Mouse (Mus musculus): ENCODE results near the gene Son. TPM values are rescaled to one million over a fixed set of nuclear protein-coding genes. Genes with fewer than 3 reads are reported as not detected.
"Not testable (repeated sequence)": the region's sequence is repeated elsewhere in the genome, so short reads cannot be mapped to it uniquely, and the experiment has no call there.

The Son gene
- total RNA-seq, 2 experiments from 2014 or later: 252 to 257 TPM

DNA sequence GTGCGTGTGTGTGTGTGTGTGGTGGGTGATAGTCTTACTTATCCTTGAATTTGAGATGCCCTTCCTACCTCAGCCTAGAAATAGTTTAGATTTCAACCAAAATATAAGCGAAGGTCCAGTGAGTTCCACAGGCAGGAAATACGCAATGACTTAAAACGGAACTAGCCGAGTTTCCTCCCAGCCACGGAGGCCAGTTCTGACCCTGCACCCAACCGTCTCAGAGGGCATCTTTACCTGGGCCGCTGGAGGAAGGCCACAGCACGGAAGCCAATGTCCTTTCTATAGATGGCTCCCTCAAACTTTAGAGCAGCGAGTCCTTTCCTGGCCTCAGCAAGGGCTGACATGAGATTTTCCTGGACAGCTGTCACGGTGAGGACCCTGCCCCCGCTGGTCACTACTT lies 13.7 kb upstream of the Son start:
- intact Hi-C loops (cut with DNase I): no loop called here

DNA sequence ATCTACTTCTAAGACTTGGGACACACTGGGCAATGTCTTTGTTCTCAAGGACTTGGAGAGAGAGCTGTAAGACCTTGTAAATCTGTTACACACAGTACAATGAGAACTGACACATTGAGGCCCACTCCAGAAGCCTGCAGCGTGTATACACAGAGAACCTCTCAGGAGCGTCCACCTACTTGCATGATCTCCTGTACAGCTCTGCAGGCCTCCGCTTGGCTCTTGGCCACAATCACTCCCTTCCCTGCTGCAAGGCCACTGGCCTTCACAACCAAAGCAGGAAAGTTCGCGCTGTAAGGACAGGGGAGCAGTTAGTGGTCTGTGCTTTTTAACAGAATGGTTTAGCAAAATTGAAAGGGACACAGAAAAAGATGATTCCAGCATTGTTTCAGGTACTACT lies 8.1 kb upstream of the Son start:
- DNase-seq: no peak
- intact Hi-C loops (cut with DNase I): no loop called here

More for the DNA sequence above, 13.7 kb upstream of the Son start:
- no peak for DNase-seq

DNA sequence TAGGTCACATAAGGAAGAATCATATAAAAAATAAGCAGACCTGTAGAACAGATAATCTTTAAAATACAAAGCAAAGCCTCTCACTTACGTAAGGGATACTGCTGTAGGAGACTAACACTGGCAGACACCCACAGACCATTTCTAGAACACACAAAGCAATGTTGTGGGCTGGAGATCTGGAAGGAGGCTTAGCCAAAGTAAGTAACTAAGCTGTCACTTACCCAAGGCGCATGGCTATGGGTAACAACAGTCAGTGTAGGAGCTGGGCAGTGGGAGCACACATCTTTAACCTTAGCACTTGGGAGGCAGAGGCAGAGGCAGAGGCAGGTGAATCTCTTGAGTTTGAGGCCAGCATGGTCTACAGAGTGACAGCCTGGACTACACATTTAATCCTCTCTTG lies 7.7 kb upstream of the Son start:
- no peak for DNase-seq
- intact Hi-C loops (cut with DNase I): no loop called here

DNA sequence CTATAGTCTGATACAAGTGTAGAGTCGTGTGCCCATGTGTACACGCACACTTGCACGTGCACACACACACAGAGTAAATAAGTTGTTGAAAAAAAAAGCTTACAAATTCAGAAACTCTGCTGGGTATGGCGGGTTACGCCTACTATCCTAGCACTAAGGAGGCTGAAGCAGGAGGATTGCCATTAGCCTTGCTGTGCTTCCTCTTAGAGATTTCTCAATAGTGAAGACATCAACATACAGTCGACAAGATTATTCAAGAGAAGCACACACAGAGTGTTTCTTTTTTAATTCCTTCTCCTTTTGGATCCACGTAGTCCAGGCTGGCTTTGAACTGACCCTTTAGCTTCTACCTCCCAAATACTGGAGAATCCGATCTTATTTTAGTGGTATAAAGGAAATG lies 7.1 kb upstream of the Son start:
- DNase-seq: no peak
- intact Hi-C loops (cut with DNase I): no loop called here

DNA sequence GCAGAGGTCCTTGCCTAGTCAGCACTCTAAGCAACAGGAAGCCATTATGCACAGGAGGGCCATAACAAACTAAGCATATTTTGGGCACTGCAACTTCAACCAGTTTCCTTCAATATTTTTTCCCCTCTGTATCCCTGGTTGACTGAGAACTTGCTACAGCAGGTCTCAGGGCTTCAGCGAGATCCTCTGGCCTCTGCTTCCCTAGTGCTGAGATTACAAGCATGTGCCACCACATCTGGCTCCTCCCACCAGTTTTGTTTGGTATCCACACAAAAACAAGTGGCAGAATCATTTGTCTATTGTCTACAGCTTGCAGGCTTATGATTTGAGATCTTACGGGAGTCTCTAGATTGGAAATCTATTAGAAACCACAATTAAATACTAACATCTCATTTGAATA lies 2.4 kb upstream of the Son start:
- DNase-seq: no peak
- intact Hi-C loops (cut with DNase I): no loop called here

DNA sequence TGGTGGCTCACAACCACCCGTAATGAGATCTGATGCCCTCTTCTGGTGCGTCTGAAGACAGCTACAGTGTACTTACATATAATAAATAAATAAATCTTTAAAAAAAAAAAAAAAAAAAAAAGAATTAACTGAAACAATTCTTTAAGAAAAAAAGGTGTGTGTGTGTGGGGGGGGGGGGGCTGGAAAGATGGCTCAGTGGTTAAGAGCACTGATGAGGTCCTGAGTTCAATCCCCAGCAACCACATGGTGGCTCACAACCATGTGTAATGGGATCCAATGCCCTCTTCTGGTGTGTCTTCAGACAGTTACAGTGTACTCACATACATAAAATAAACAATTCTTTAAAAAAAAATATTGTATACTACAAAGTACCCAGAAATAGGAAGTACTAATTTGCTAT lies 1.9 kb upstream of the Son start:
- intact Hi-C loops (cut with DNase I); DNase-seq: not testable (repeated sequence)

DNA sequence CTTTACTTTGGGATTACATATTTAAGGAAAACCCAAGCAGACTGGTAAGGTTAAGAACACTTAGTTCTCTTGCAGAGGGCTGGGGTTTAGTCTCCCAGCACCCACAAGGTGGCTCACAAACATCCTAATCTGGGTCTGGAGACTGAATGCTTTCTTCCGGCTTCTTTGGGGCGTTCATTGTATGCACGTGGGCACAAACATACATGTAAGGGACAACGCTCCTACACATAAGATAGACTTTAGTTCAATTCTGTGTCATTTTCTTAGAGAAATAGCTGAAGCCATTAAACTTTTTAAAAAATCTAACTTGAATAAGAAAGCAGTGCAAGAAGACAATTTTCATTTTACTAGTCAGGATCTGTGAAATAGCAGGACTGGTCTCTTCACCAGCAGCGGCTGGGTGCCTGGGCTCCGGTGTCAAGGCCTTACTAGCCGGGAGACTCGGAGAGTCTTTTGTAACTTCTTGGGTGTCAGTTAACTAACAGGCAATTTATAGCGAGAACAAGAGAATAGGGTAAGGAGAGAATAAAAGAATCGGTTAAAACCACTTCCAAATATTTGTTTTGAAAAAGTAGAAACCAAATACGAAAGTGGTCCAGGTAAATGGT lies 1.2 kb upstream of the Son start:
- DNase-seq: no peak
- intact Hi-C loops (cut with DNase I): no loop called here

DNA sequence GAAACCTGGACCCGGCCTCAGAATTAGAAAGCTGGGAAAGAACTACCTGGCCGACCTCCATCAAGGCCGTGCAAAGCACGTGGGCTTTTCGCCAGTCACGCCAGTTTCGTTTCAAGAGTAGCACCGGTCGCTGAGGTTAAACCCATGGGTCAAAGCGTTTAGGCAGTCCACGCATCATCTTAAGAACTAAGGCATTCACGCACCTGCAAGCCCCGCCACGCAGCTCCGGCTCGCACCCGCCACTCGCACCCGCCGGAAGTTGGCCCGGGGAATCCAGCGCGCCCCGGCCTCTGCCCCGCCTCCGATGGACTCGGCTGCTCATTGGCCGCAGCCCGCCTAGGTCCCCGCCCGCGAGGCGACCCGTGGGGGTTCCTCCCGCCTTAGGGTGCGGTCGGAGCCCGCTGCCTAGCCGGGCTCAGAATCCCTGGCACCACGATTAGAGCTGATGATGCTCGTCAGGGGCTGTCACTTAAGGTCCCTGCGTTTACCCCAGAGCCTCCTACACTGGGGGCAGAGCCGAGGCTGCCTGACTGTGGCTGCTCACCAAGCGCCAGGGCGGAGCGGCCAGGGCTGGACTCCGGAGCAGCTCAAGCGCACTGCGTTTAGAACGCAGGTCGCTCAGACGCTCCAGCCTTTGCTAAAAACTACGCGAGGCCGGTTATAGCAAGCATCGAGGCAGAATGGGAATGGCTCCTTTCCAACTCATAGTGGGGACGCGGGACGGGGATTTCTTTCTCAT lies 456 bp upstream of the Son start, which contains the start of gene Gart:
TSS of gene Gart (minus strand) at position 272 of the 739 bp plus-strand sequence.
- DNase-seq: peak; percentile 95
- intact Hi-C loops (cut with DNase I): no loop called here

DNA sequence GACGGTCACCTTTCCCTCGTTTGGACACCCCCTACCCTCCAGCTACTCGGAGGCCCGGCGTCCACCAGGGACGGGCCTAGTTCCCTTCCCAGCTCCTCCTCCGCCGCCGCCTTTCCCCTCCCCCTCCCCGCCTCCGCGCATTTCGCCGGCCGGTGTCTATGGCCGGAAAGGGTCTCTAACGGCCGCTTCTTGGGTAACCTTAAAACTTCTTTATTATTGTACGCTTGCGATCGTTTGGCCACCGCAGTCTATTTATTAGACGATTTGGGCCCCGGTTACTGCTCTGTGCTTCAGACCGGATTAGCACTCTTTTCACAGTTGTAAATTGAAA lies 879 bp downstream of the Son start:
- intact Hi-C loops (cut with DNase I): no loop called here

DNA sequence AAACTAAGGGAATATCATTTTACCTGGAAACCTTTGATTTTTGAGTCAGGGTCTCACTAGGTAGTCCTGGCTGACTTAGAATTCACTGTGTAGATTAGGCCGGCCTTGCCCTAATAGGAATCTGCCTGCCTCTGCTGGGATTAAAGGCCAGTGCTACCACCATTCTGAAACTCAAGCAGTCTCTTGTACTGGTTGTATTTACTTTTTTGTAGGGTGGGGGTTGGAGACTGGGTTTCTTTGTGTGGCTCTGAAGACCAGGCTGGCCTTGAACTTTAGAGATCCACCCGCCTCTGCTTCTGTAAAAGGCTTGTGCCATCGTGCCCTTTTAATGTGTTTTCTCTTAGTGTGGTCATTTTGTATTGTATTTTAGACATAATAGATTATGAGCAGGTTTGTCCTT lies 1.9 kb downstream of the Son start:
- intact Hi-C loops (cut with DNase I): no loop called here

More for the DNA sequence above, 879 bp downstream of the Son start:
- DNase-seq: peak; percentile 80

DNA sequence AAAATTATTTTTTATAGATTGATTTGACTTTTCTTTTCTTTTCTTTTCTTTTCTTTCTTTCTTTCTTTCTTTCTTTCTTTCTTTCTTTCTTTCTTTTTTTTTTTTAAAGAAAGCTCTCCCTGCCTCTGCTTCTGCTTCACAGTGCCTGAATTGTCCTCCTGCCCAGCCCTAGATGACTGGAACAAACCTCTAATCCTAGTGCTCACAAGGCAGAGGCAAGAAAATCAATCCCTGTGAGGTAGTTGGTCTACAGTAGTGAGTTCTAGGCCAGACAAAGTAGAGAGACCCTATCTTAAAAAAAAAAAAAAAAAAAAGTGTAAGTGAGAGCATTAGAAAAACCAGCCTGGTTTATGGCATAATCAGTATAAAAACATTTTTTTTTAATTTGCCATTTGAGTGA lies 2.5 kb downstream of the Son start:
- DNase-seq: no peak
- intact Hi-C loops (cut with DNase I): no loop called here

More for the DNA sequence above, 1.9 kb downstream of the Son start:
- DNase-seq: no peak

DNA sequence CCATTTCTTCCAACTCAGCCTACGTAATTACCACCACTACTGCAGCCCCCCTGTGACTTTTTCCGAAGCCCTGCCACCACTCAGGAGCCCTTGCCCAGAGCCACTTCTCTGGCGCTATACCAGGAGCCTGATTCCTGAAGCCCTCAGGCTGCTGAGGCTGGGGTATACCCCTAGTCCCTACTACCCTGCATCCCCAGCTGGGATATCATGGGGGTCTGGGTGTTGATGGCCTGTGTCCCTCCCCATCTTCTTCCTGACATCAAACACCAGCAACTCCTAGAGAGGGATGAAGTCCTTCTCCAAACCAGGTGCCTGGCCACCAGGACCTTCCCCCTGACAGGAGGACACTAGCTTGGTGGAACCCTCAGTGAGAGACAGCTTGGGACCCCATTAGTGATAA lies 4.9 kb downstream of the Son start:
- intact Hi-C loops (cut with DNase I): no loop called here

DNA sequence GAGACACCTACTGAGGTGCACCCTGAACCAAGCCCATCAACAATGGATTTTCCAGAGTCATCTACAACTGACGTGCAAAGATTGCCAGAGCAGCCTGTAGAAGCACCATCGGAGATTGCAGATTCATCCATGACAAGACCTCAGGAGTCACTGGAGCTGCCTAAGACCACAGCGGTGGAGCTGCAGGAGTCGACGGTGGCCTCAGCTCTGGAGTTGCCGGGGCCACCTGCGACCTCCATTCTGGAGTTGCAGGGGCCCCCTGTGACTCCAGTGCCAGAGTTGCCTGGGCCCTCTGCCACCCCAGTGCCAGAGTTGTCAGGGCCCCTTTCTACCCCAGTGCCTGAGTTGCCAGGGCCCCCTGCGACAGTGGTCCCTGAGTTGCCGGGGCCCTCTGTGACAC lies 8.0 kb downstream of the Son start:
- no peak for DNase-seq
- intact Hi-C loops (cut with DNase I): no loop called here

More for the DNA sequence above, 4.9 kb downstream of the Son start:
- DNase-seq: no peak

DNA sequence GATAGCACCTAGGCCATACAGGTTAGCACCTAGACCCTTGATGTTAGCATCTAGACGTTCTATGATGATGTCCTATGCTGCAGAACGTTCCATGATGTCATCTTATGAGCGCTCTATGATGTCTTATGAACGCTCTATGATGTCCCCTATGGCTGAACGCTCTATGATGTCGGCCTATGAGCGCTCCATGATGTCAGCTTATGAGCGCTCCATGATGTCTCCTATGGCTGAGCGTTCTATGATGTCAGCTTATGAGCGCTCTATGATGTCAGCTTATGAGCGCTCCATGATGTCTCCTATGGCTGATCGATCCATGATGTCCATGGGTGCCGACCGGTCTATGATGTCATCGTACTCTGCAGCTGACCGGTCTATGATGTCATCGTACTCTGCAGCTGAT lies 10.0 kb downstream of the Son start:
- intact Hi-C loops (cut with DNase I): no loop called here

DNA sequence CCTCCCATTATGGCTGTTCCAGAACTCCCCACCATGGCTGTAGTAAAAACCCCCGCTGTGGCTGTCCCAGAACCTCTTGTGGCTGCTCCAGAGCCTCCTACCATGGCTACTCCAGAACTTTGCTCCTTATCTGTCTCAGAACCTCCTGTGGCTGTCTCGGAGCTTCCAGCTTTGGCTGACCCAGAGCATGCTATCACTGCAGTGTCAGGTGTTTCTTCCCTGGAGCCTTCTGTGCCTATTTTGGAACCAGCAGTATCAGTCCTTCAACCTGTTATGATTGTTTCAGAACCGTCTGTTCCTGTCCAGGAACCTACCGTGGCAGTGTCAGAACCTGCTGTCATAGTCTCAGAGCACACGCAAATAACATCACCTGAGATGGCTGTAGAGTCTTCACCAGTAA lies 11.2 kb downstream of the Son start:
- no peak for DNase-seq
- intact Hi-C loops (cut with DNase I): no loop called here

More for the DNA sequence above, 10.0 kb downstream of the Son start:
- DNase-seq: no peak

DNA sequence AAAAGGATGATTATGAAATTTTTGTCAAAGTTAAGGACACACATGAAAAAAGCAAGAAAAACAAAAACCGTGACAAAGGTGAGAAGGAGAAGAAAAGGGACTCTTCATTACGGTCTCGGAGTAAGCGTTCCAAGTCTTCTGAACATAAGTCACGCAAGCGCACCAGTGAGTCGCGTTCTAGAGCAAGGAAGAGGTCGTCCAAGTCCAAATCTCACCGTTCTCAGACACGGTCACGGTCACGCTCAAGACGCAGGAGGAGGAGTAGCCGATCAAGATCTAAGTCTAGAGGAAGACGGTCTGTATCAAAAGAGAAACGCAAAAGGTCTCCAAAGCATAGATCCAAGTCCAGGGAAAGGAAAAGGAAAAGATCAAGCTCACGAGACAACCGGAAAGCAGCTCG lies 12.5 kb downstream of the Son start:
- intact Hi-C loops (cut with DNase I): loop anchor here (10.0 kb wide), 1 partner anchor 635 kb away; no protein-coding TSS in a partner anchor
- DNase-seq: no peak

DNA sequence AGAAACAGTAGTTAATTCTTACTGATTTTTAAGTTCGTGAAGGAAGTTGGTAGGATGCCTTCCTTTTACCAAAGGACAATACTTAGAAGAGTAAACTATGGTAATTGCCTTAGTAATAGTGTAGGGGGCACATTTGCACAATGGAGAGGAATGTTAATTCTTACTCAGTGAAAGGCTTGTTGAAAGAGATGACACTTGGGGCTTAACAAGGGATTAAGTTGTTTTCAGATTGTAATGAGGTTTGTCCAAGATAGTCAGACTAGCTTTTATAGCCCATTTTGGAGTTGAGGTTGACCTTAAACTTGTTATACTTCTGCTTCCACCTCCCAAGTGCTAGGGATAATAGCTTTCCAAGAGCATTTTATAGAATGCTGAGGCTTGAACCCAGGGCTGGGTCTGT lies 14.1 kb downstream of the Son start:
- intact Hi-C loops (cut with DNase I): loop anchor here (10.0 kb wide), 1 partner anchor 637 kb away; no protein-coding TSS in a partner anchor
- no peak for DNase-seq

DNA sequence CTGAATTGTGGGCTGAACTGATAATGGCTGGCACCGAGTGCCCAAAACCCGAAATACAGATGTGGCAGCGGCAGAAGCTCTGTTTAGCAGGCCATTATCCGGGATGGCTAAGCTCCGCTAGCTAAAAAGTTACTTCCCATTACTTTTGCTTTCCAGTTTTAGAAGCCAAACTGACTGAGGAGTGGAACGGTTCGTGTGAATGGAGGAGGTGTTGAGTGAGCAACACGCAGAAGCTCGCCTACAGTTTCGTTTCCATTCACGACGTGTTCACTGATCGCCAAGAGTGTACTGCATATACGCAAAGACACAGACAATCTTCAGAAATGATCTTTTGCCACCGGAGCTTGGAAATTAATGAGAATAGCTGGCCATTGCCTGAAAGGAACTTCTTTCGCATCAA lies 15.0 kb downstream of the Son start:
- DNase-seq: no peak
- intact Hi-C loops (cut with DNase I): loop anchor here (10.0 kb wide), 1 partner anchor 638 kb away; no protein-coding TSS in a partner anchor

DNA sequence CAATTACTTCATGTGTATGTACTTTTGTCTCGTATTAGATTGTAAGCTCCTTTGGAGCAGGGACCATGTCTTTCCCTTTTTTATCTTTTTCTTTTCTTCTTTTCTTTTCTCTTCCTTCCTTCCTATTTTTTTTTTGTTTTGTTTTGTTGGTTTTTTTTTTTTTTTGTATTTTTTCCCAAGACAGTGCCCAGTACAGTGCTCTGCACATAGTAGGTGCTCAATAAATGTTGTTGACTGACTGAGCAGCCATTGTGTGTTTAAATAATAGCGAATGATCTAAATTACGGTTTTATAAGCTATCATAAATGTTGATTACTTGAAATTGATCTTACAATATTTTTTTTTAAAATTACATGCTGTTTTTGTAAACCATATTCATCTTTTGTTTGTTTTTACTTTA lies 16.5 kb downstream of the Son start:
- no peak for DNase-seq
- intact Hi-C loops (cut with DNase I): loop anchor here (10.0 kb wide), 1 partner anchor 639 kb away; no protein-coding TSS in a partner anchor

DNA sequence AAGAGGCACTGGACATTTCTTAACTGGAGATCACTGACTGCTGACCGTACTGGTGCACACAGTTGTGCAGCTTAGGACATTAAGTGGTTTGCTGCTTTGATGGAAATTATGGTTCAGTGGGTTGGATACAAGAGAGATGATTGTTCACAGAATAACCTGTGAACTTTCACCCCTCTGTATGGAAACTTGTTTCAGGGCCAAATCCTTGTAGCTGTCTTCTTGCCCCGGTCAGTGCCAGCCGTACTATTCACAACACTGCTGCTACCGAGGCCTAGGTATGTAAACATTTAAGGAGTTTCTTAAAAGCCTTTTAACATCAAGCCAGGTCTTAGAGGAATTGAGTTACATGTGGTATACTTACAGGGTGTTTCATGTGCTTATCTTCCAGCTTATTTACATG lies 27.2 kb downstream of the Son start:
- intact Hi-C loops (cut with DNase I): no loop called here
- no peak for DNase-seq

DNA sequence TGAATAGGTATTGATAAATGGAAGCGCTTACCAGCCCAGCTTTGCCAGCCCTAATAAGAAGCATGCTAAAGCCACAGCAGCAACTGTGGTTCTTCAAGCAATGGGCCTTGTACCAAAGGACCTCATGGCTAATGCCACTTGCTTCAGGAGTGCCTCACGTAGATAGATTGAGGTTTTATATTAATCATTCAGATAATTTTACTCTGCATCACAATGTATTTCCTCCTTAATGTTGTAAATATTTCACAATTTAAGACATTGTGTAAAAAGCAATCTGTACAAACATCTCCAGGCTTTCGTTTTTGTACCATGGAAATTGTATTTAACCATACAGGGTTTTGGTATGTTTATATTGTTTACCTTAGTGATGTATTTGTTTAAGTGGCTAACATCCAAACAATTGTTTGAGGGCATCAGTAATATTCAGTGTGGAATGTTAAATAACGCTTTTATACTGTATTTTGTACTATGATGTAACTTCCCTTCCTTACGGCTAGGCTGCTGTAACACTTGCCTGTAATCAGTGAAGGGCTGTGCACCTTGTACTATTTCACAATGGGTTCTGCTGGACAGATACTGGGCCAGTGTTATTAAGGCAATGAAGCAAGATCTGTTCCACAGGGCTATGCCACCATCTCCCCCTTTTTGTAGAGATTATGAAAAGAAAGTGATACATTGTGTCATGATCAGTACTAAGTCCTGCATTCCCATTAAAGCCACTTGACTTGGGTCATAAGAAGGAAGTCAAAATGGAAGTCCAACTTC lies 31.0 kb downstream of the Son start:
- no peak for DNase-seq
- intact Hi-C loops (cut with DNase I): no loop called here

DNA sequence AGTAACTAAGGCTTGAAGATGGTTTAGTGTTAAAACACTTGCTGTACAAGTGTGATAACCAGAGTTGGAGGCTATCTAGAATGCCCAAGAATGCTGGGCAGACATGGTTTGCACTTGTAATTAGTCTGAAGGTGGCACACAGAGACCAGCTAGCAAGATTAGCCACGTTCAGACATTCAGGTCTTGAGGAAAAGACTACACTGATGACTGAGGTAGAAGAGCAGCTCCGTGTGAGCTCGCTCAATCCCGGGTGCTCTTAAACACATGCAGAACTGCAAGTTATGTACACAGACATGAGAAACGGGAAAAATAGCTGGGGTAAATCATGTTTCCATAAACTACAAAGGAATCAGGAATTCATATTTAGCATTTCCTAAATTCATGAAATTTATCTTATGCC lies 33.4 kb downstream of the Son start:
- DNase-seq: no peak
- intact Hi-C loops (cut with DNase I): no loop called here

Measured in left cerebral cortex, postnatal 4 days (tissue).